Mouse (Mus musculus): ENCODE measurements at regions not wholly inside any gene's neighbourhood (a gene's known extent, or its start where the extent isn't known, plus 50 kb on each side); places are given as distances from the start of the nearest gene placed in this dataset.

DNA sequence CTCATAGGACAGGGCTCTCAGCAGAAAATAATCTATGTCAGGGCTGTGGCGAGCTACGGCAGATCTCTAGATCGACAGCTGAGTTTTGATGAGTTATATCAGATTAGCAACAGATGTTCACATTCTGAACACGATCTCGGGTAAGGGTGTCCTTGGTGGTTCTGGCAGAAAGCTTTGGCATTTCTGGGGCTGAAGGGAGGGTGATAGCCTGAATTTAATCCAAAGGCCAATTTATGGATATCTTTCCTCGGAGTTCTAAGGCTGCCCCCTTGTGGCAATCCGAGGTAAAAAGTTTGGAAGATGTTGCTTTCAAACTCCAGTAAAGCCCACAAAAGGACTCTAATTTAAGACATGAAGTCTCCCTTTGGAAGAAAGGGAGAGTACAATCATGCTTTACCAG, 101.3 kb upstream of the Luzp2 start:
- ATAC-seq, result no peak
- Histone ChIP-seq H3K27ac (ENCODE audit: low read depth, low read length) (no peak overlapping the region), H3K9ac (ENCODE audit: low read depth, low read length) (no peak overlapping the region), H3K36me3 (ENCODE audit: control insufficient read depth, insufficient read depth) (no peaks in the 10 kb centered on the region), H3K4me3 (ENCODE audit: low read depth, low read length) (no peak overlapping the region), H3K4me1 (replicated peaks; ENCODE audit: control insufficient read depth, insufficient read depth, low read length) (no peaks in the 10 kb centered on the region), H3K9me3 (ENCODE audit: control insufficient read depth) (no peaks in the 10 kb centered on the region), H3K27me3 (replicated peaks; ENCODE audit: control insufficient read depth, insufficient read depth, low read length) (no peaks in the 10 kb centered on the region), H3K4me2 (replicated peaks; ENCODE audit: low read depth) (no peak overlapping the region)
- peak; percentile 62 for TF ChIP-seq CTCF (IDR thresholded peaks at IDR 0.05; ENCODE audit: low read depth)
- WGBS, result 50% methylated on average over 7 of the region's 7 CpGs

DNA sequence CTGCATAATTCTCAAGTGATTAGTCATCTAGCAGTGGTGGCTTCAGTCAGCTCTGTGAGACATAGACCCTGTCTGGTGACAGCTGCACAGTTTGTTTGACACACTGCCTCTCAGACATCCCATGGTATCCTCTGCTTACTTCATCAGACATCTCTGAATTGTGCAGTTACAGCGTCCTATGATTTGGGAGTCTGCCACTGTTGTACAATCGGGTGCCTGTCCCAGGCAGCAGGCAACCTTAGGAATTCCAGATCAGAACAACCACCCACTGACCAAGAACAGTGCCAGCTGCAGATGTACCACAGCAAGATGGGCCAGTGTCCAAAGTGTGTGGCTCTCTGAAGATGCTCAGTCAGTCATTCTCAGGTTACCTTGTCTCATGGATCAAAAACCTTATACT, 100.4 kb upstream of the Luzp2 start:
- no peak overlapping the region for H3K27ac ChIP-seq (ENCODE audit: low read depth, low read length)
- 88% methylated on average over 2 of the region's 2 CpGs for WGBS
- TF ChIP-seq CTCF (IDR thresholded peaks at IDR 0.05; ENCODE audit: low read depth), result no peak

DNA sequence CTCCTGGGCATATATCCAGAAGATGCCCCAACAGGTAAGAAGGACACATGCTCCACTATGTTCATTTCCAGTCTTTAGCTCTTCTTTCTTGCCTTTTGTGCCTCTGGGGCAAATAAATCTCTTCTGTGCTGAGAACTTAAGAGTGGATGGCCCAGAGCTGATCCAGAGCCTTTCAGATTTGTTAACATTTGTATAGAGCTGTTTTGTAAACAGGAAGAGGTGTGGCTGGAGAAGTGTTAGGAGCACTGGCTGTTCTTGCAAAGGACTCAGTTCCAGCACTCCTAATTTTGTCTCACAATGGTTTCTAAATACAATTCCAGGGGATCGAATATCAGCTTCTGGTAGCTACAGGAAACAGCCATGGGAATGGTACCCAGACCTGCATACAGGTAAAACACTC, 68.0 kb upstream of the Luzp2 start:
- Histone ChIP-seq H3K27ac (ENCODE audit: low read depth, low read length) (no peak overlapping the region), H3K36me3 (ENCODE audit: control insufficient read depth, insufficient read depth) (no peaks in the 10 kb centered on the region), H3K9me3 (ENCODE audit: control insufficient read depth) (no peaks in the 10 kb centered on the region), H3K9ac (ENCODE audit: low read depth, low read length) (no peak overlapping the region), H3K27me3 (replicated peaks; ENCODE audit: control insufficient read depth, insufficient read depth, low read length) (no peaks in the 10 kb centered on the region), H3K4me2 (replicated peaks; ENCODE audit: low read depth) (no peak overlapping the region), H3K4me1 (replicated peaks; ENCODE audit: control insufficient read depth, insufficient read depth, low read length) (no peaks in the 10 kb centered on the region), H3K4me3 (ENCODE audit: low read depth, low read length) (no peak overlapping the region)
- no peak for TF ChIP-seq CTCF (IDR thresholded peaks at IDR 0.05; ENCODE audit: low read depth)
- WGBS, result 94% methylated on average over 1 of the region's 1 CpGs
- no peak for ATAC-seq

More for the DNA sequence above, 100.4 kb upstream of the Luzp2 start:
- no peaks in the 10 kb centered on the region for H3K4me1 ChIP-seq (replicated peaks; ENCODE audit: control insufficient read depth, insufficient read depth, low read length)
- no peaks in the 10 kb centered on the region for H3K9me3 ChIP-seq (ENCODE audit: control insufficient read depth)
- H3K4me2 ChIP-seq (replicated peaks; ENCODE audit: low read depth), result no peak overlapping the region
- ATAC-seq, result no peak
- H3K4me3 ChIP-seq (ENCODE audit: low read depth, low read length), result no peak overlapping the region
- no peaks in the 10 kb centered on the region for H3K27me3 ChIP-seq (replicated peaks; ENCODE audit: control insufficient read depth, insufficient read depth, low read length)
- H3K36me3 ChIP-seq (ENCODE audit: control insufficient read depth, insufficient read depth), result no peaks in the 10 kb centered on the region
- H3K9ac ChIP-seq (ENCODE audit: low read depth, low read length), result no peak overlapping the region

DNA sequence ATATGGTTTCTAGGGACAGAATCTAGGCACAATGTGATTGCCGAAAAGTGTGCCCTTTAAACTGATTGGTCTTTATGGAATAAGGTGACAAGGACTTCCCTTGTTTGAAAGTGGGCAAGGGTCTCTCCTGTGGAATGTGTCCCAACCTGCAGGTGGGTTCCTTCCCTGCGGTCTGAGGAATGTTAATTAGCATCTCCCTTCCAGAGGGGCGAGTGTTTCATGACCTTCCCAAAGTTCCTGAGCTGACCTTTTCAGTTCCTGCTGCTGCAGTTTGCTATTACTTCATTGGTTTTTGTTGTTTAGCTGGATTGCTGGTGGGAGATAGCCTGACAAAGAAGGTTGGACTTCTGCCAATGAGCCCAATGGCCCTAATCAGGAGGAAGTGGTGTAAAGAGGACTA, 66.6 kb upstream of the Luzp2 start:
- Histone ChIP-seq H3K9ac (ENCODE audit: low read depth, low read length) (no peak overlapping the region), H3K27ac (ENCODE audit: low read depth, low read length) (no peak overlapping the region), H3K4me3 (ENCODE audit: low read depth, low read length) (no peak overlapping the region), H3K36me3 (ENCODE audit: control insufficient read depth, insufficient read depth) (no peaks in the 10 kb centered on the region), H3K4me2 (replicated peaks; ENCODE audit: low read depth) (no peak overlapping the region), H3K4me1 (replicated peaks; ENCODE audit: control insufficient read depth, insufficient read depth, low read length) (no peaks in the 10 kb centered on the region), H3K9me3 (ENCODE audit: control insufficient read depth) (no peaks in the 10 kb centered on the region), H3K27me3 (replicated peaks; ENCODE audit: control insufficient read depth, insufficient read depth, low read length) (no peaks in the 10 kb centered on the region)
- no peak for ATAC-seq
- no peak for TF ChIP-seq CTCF (IDR thresholded peaks at IDR 0.05; ENCODE audit: low read depth)
- 39% methylated on average over 3 of the region's 3 CpGs for WGBS

DNA sequence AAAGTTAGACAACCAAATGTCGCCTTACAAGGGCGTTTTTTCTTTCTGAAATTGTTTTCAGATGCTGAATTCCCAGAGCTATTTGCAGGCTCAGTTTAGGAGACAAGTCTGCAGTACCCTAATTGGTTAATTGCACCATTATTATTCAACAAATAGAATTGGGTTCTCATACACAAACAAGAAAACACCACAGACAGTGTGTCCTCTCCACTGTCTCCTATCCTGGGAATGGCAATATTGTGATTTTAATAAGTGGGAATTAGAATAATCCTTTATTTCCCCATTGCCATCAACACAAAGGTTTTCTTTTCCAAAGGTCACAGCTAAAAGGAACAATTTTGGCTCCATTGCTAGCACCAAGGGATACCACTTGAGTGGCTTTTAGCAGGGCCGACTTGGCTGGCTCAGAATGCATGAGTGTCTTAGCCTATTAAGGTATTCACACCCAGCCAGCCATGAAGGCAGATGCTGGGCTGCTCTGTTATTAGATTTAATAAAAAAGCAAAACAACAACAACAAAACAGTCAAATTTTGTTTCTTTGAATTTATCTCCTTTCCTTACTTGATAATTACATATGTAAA, 53.3 kb upstream of the Luzp2 start:
- Histone ChIP-seq H3K4me2 (replicated peaks; ENCODE audit: low read depth) (no peak overlapping the region), H3K9me3 (ENCODE audit: control insufficient read depth) (no peaks in the 10 kb centered on the region), H3K4me3 (ENCODE audit: low read depth, low read length) (no peak overlapping the region), H3K9ac (ENCODE audit: low read depth, low read length) (no peak overlapping the region), H3K36me3 (ENCODE audit: control insufficient read depth, insufficient read depth) (no peaks in the 10 kb centered on the region), H3K27ac (ENCODE audit: low read depth, low read length) (no peak overlapping the region), H3K4me1 (replicated peaks; ENCODE audit: control insufficient read depth, insufficient read depth, low read length) (no peaks in the 10 kb centered on the region), H3K27me3 (replicated peaks; ENCODE audit: control insufficient read depth, insufficient read depth, low read length) (no peaks in the 10 kb centered on the region)
- WGBS, result 79% methylated on average over 3 of the region's 3 CpGs
- ATAC-seq, result no peak
- TF ChIP-seq CTCF (IDR thresholded peaks at IDR 0.05; ENCODE audit: low read depth), result no peak

DNA sequence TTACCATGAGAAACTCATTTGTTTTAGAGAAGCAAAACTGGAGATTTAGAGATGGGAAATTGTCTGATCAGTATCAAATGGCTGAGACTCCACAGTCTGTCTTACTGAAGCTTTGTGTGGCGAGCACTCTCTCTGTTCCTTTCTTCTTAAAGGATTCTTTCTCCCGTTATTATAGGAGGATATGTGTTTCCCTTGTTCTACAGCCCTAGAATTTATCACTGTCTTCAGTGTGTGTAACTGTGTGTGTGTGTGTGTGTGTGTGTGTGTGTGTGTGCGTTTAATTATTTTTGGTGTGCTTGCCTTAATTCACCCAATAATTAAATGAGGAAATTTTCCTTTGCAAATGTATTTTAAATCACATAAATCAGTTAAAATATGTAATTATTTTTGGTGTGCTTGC, 52.7 kb upstream of the Luzp2 start:
- H3K9me3 ChIP-seq (ENCODE audit: control insufficient read depth), result no peaks in the 10 kb centered on the region
- TF ChIP-seq CTCF (IDR thresholded peaks at IDR 0.05; ENCODE audit: low read depth), result no peak
- H3K27ac ChIP-seq (ENCODE audit: low read depth, low read length), result no peak overlapping the region
- no peaks in the 10 kb centered on the region for H3K4me1 ChIP-seq (replicated peaks; ENCODE audit: control insufficient read depth, insufficient read depth, low read length)
- WGBS, result 83% methylated on average over 3 of the region's 3 CpGs
- H3K9ac ChIP-seq (ENCODE audit: low read depth, low read length), result no peak overlapping the region
- no peaks in the 10 kb centered on the region for H3K36me3 ChIP-seq (ENCODE audit: control insufficient read depth, insufficient read depth)
- ATAC-seq, result no peak
- no peaks in the 10 kb centered on the region for H3K27me3 ChIP-seq (replicated peaks; ENCODE audit: control insufficient read depth, insufficient read depth, low read length)
- no peak overlapping the region for H3K4me3 ChIP-seq (ENCODE audit: low read depth, low read length)
- no peak overlapping the region for H3K4me2 ChIP-seq (replicated peaks; ENCODE audit: low read depth)
